Mouse (Mus musculus): ENCODE data around the gene Rhbg. TPM values are rescaled to one million over a fixed set of nuclear protein-coding genes. Genes with fewer than 3 reads are reported as not detected.
"Not testable (repeated sequence)": the region's sequence is repeated elsewhere in the genome, so short reads cannot be mapped to it uniquely, and the experiment has no call there.

Rhbg gene
- polyA plus RNA-seq, 1 experiment from 2014 or later = 3.9 TPM

DNA sequence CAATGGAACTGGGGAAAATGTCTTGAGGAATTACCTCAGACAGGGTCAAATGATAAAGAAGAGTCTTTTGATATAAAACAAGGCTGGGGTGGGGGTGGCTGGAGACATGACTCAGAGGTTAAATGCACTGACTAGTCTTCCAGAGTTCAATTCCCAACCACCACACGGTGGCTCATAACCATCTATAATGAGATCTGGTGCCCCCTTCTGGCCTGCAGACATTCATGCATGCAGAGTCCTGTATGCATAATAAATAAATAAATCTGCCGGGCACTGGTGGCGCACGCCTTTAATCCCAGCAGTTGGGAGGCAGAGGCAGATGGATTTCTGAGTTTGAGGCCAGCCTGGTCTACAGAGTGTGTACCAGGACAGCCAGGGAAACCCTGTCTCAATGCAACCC is 37.5 kb upstream of the Rhbg start:
- WGBS = 56% methylated on average over 4 of the region's 4 CpGs
- peak; percentile 72 for TF ChIP-seq CTCF (IDR thresholded peaks at IDR 0.05)
- TF ChIP-seq EP300 (IDR thresholded peaks at IDR 0.05) = no peak

DNA sequence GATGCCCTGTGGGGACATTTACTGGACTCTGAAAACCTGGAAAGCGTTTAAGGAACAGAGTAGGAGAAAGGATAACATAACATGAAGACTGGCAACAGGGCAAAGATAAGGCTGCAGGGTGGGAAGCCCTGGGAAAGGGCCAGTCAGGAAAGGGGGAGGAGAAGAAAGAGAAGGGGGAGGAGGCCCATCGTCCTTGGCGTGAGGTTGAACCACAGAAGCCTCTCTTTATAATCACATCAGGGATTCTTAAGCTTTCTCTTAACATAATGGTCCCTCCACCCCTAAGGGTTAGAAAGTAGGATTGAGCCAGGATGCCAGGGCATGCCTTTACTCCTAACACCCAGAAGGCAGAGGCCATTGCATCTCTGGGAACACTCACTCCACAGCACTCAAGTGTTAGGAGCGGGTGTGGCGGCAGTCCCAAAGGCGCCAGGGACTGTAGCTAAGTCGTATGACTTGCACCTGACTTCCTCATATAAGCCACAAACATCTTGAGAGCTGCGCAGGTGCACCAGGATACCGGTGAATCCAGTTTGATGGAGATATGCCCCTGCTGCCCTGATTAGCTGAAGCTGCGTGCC is 33.7 kb upstream of the Rhbg start:
- H3K27me3 ChIP-seq (replicated peaks; ENCODE audit: insufficient read depth, low read length); H3K4me1 ChIP-seq (ENCODE audit: insufficient read depth, low read depth, low read length); H3K9me3 ChIP-seq (ENCODE audit: low read length); H3K4me3 ChIP-seq (ENCODE audit: low read depth, low read length); H3K36me3 ChIP-seq (ENCODE audit: insufficient read depth, low read length); H3K9ac ChIP-seq (replicated peaks; ENCODE audit: low read depth); H3K4me2 ChIP-seq (replicated peaks; ENCODE audit: low read depth, low read length): not testable (repeated sequence)
- peak overlapping the region; percentile 71; the same call in 1 of the 2 replicates for H3K27ac ChIP-seq (ENCODE audit: low read length)
- ATAC-seq (peak; percentile 93), DNase-seq (ENCODE audit: low spot score) (peak; percentile 57)
- 57% methylated on average over 8 of the region's 10 CpGs for WGBS

More for the DNA sequence above, 37.5 kb upstream of the Rhbg start:
- H3K36me3 ChIP-seq (ENCODE audit: insufficient read depth, low read length) = no peaks in the 10 kb centered on the region
- H3K4me1 ChIP-seq (ENCODE audit: insufficient read depth, low read depth, low read length) = no peaks in the 10 kb centered on the region
- no peak overlapping the region for H3K9ac ChIP-seq (replicated peaks; ENCODE audit: low read depth)
- no peaks in the 10 kb centered on the region for H3K9me3 ChIP-seq (ENCODE audit: low read length)
- no peaks in the 10 kb centered on the region for H3K27me3 ChIP-seq (replicated peaks; ENCODE audit: insufficient read depth, low read length)
- no peak overlapping the region for H3K27ac ChIP-seq (ENCODE audit: low read length)
- ATAC-seq (no peak), DNase-seq (ENCODE audit: low spot score) (peak; percentile 61)
- H3K4me2 ChIP-seq (replicated peaks; ENCODE audit: low read depth, low read length) = no peak overlapping the region
- no peak overlapping the region for H3K4me3 ChIP-seq (ENCODE audit: low read depth, low read length)

DNA sequence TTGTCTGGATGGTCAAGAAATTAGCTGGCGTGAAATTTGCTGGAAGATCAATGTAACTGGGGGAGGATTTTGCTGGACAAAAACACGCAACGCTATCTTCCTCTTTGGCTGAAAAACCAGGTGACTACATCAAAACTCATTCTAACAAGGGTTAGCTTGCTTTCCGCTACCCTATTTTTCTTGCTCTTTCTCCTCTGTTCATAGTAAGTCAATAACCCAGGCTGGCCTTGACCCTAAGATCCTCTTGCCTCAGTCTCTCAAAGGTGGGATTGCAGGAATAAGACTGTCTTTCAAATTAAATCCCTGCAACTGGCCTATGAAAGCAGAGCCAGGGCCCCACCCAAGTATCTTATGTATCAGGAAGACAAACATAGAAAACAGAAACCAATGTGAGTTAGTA is 32.6 kb upstream of the Rhbg start, which contains the start of gene Gm38392:
Gene Gm38392, minus strand, starts transcription at position 101 of the 400 bp plus-strand sequence.
- WGBS = 98% methylated on average over 4 of the region's 4 CpGs
- no peak within 1 kb of the TSS for H3K4me2 ChIP-seq (replicated peaks; ENCODE audit: low read depth, low read length)
- H3K36me3 ChIP-seq (ENCODE audit: insufficient read depth, low read length) = no peaks in the 10 kb centered on the region
- H3K27ac ChIP-seq (ENCODE audit: low read length) = peak within 1 kb of the TSS; percentile 71; the same call in 1 of the 2 replicates
- ATAC-seq (no peak), DNase-seq (ENCODE audit: low spot score) (no peak)
- no peak for TF ChIP-seq EP300 (IDR thresholded peaks at IDR 0.05)
- TF ChIP-seq CTCF (IDR thresholded peaks at IDR 0.05) = no peak
- no peaks in the 10 kb centered on the region for H3K4me1 ChIP-seq (ENCODE audit: insufficient read depth, low read depth, low read length)
- no peak within 1 kb of the TSS for H3K9ac ChIP-seq (replicated peaks; ENCODE audit: low read depth)
- H3K27me3 ChIP-seq (replicated peaks; ENCODE audit: insufficient read depth, low read length) = no peaks in the 10 kb centered on the region
- H3K9me3 ChIP-seq (ENCODE audit: low read length) = no peaks in the 10 kb centered on the region
- H3K4me3 ChIP-seq (ENCODE audit: low read depth, low read length) = no peak within 1 kb of the TSS

DNA sequence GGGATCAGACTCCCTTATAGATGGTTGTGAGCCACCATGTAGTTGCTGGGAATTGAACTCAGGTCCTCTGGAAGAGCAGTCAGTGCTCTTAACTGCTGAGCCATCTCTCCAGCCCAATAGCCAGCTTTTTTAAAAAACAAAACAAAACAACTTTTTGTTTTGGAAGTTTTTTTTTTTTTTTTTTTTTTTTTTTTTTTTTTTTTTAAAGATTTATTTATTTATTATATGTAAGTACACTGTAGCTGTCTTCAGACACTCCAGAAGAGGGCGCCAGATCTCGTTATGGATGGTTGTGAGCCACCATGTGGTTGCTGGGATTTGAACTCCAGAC is 31.0 kb upstream of the Rhbg start:
- not testable (repeated sequence) for H3K4me2 ChIP-seq (replicated peaks; ENCODE audit: low read depth, low read length); H3K9me3 ChIP-seq (ENCODE audit: low read length); DNase-seq (ENCODE audit: low spot score); H3K27me3 ChIP-seq (replicated peaks; ENCODE audit: insufficient read depth, low read length); H3K36me3 ChIP-seq (ENCODE audit: insufficient read depth, low read length); H3K4me3 ChIP-seq (ENCODE audit: low read depth, low read length); H3K27ac ChIP-seq (ENCODE audit: low read length); H3K4me1 ChIP-seq (ENCODE audit: insufficient read depth, low read depth, low read length); ATAC-seq; H3K9ac ChIP-seq (replicated peaks; ENCODE audit: low read depth)
- no CpG with 5 or more reads among the region's 2 CpGs for WGBS

DNA sequence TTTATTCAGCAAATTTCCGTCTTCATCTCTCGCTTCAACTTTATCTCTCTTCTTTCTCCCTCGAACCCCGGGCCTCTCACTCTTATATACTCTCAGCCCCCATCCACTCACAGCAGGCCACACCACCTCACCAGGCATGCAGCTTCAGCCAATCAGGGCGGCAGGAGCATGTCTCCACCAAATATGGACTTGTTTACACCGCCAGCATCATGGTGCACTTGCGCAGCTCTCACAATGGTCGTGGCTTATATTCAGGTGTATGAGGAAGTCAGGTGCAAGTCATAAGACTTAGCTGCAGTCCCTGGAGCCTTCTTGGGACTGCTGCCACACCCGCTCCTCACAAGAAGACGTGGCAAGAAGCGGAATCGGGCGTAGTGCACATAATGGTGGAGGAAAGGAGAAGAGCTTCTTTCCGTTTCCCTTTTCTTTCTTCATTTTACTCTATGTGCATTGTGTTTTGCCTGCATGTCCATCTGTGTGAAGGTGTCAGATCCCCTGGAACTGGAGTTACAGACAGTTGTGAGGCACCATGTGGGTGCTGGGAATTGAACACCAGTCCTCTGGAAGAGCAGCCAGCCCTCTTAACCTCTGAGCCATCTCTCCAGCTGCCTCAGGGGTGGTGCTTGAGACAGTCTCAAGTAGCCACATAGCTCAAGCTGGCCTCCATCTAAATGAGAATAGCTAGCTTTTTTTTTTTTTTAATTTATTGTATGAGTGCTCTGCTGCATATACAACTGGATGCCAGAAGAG is 30.5 kb upstream of the Rhbg start:
- WGBS = 94% methylated on average over 14 of the region's 14 CpGs
- not testable (repeated sequence) for DNase-seq (ENCODE audit: low spot score); H3K4me1 ChIP-seq (ENCODE audit: insufficient read depth, low read depth, low read length); H3K36me3 ChIP-seq (ENCODE audit: insufficient read depth, low read length); H3K27ac ChIP-seq (ENCODE audit: low read length); H3K4me3 ChIP-seq (ENCODE audit: low read depth, low read length); H3K9ac ChIP-seq (replicated peaks; ENCODE audit: low read depth); H3K4me2 ChIP-seq (replicated peaks; ENCODE audit: low read depth, low read length); H3K9me3 ChIP-seq (ENCODE audit: low read length); H3K27me3 ChIP-seq (replicated peaks; ENCODE audit: insufficient read depth, low read length); ATAC-seq

DNA sequence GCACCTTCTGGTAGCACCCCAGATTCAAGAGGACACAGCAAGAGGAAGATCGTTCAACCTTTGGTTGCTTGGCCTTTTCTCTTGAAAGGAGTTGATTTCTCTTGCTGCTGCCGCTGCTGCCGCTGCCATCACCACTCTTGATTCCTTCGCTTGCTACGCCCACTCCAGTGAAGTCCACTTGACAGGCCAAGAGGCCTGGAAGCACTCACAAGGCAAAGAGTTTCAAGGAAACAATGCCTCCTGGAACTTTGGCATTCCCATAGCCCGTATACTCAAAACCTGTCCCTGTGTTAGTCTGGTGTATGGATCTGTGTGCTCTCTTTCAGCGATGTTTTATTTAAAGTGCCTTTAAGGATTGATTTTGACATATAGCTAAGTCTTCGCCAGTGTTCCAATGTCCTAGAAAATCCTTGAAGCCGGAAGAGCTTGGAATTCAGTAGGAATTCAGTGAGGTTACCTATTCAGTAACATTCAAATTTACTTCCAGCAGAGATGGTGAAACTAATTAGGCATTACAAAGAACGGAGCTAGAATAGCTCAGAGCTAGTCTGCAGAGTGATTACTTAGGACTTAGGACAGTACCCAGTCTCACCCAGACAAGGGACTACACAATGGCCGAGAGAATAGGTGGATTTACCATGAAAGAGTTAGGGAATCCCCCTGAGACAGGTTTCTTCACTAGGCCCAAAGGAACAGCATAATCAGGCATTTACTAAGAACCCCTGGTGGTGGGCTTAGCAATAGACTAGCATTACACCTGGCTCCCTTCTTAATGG is 26.8 kb upstream of the Rhbg start:
- WGBS = 49% methylated on average over 11 of the region's 11 CpGs
- H3K4me3 ChIP-seq (ENCODE audit: low read depth, low read length); H3K4me1 ChIP-seq (ENCODE audit: insufficient read depth, low read depth, low read length); H3K9ac ChIP-seq (replicated peaks; ENCODE audit: low read depth); H3K36me3 ChIP-seq (ENCODE audit: insufficient read depth, low read length); H3K9me3 ChIP-seq (ENCODE audit: low read length); H3K27me3 ChIP-seq (replicated peaks; ENCODE audit: insufficient read depth, low read length): not testable (repeated sequence)
- peak overlapping the region; percentile 34 for H3K4me2 ChIP-seq (replicated peaks; ENCODE audit: low read depth, low read length)
- H3K27ac ChIP-seq (ENCODE audit: low read length) = peak overlapping the region; percentile 51
- TF ChIP-seq EP300 (IDR thresholded peaks at IDR 0.05) = peak; percentile 76
- ATAC-seq (peak; percentile 67), DNase-seq (ENCODE audit: low spot score) (peak; percentile 80)

Measured in lung, postnatal 0 days (tissue).